Mouse (Mus musculus): ENCODE measurements at regions not wholly inside any gene's neighbourhood (a gene's known extent, or its start where the extent isn't known, plus 50 kb on each side); places are given as distances from the start of the nearest gene placed in this dataset.

DNA sequence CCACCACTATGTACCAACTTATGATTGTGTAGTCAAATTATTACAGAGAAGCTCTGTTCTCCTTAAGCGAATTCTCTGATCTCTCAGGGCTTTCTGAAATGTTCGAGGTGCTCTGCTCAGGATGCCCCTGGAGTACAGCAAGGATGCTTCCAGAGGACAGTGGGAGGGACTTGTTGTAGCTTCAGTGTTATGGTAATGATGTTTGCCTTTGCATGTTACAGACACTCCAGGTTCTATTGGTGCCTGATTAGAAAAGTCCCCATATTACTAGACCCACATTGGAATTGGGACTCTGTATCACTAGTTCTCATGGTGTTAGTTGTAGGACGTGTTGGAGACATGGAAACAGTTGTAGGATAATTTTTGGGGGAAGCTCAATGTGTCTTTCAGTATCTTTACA, 96.0 kb downstream of the Epdr1 start:
- no peaks in the 10 kb centered on the region for H3K4me1 ChIP-seq (replicated peaks)
- H3K27ac ChIP-seq: no peak overlapping the region
- no peaks in the 10 kb centered on the region for H3K36me3 ChIP-seq
- H3K4me3 ChIP-seq (replicated peaks): no peak overlapping the region
- WGBS (ENCODE audit: insufficient replicate concordance): 62% methylated on average over 3 of the region's 3 CpGs
- DNase-seq (no peak), ATAC-seq (ENCODE audit: low read depth) (no peak)
- no peak overlapping the region for H3K4me2 ChIP-seq
- no peaks in the 10 kb centered on the region for H3K27me3 ChIP-seq
- no peaks in the 10 kb centered on the region for H3K9me3 ChIP-seq (replicated peaks)
- H3K9ac ChIP-seq: no peak overlapping the region

DNA sequence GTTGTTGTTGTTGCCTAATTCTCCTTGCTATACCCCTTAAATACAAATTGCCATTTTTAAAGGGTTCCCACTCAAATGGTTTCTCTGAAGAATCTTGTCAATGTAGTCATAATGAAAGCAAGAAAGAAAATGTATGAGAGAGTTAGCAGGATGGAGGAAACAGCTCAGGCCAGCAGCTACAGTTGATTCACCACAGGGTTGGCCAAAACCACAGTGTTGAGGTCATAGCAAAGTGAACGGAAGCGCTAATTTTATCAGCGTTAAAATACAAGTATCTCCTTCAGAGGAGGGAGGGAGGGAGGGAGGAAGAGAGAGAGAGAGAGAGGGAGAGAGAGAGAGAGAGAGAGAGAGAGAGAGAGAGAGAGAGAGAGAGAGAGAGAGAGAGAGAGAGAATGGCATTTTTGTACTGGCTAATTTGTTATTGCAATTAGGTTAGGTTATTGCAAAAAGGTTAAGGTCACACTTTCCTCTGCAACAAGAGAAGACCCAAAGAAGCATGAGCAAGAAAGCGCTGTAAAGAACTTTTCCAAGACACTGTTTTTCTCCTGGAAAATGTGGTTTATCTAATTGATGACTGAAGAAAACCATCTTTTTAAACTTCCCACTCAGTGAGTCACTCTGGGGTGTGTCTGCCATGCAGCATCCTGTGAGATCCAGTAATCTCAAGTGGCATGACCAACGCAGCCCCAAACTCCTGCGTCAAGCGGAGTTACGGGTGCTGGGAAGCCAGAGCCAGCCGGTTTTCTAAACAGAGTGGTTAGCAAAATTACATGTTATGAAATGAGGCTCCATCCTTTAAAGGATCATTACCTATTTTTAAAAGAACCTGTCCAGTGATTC, 101.6 kb downstream of the Epdr1 start:
- no peaks in the 10 kb centered on the region for H3K36me3 ChIP-seq
- WGBS (ENCODE audit: insufficient replicate concordance): 36% methylated on average over 9 of the region's 9 CpGs
- H3K27ac ChIP-seq: no peak overlapping the region
- ATAC-seq (ENCODE audit: low read depth): no peak
- no peak for DNase-seq
- no peaks in the 10 kb centered on the region for H3K9me3 ChIP-seq (replicated peaks)
- no peak overlapping the region for H3K9ac ChIP-seq
- no peaks in the 10 kb centered on the region for H3K27me3 ChIP-seq
- H3K4me1 ChIP-seq (replicated peaks): peaks cover 16% of the 10 kb centered on the region
- no peak overlapping the region for H3K4me3 ChIP-seq (replicated peaks)
- no peak overlapping the region for H3K4me2 ChIP-seq

DNA sequence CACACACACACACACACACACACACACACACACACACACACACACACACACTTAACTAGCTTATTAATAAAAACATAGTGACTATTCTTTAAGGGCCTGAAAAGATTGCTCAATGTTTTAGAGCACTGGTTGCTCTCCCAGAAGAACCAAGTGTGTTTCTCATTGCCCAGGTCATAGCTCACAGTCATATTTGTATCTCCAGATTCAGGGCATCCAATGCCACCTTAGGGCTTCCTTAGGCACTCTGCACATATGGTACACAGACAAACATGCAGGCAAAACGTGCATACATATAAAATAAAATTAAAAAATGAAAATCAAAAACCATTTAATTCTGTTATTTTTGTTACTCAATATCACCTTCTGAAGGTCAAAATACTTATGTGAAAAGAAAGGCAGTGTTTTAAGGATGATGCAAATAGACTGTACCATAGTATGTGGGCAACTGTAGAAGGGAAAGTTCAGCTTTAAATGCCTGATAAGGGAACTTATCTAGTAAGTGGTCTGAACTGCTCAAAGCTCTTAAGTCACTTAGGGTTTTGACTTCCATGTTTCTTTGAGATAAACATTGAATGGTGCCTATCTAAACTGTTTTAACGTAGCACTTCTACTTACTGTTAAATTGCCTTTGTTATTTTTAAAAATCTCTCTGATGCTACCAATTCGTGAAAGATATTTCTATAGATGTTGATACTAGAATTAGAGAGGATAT, 104.7 kb downstream of the Epdr1 start:
- peak; percentile 92 for ATAC-seq (ENCODE audit: low read depth)
- no peak overlapping the region for H3K9ac ChIP-seq
- peak overlapping the region; percentile 15; the same call in 1 of the 2 replicates for H3K27ac ChIP-seq
- no peak overlapping the region for H3K4me3 ChIP-seq (replicated peaks)
- no peak for DNase-seq
- H3K4me1 ChIP-seq (replicated peaks): peaks cover 16% of the 10 kb centered on the region
- no peaks in the 10 kb centered on the region for H3K27me3 ChIP-seq
- H3K9me3 ChIP-seq (replicated peaks): no peaks in the 10 kb centered on the region
- 22% methylated on average over 3 of the region's 3 CpGs for WGBS (ENCODE audit: insufficient replicate concordance)
- no peaks in the 10 kb centered on the region for H3K36me3 ChIP-seq
- no peak overlapping the region for H3K4me2 ChIP-seq

DNA sequence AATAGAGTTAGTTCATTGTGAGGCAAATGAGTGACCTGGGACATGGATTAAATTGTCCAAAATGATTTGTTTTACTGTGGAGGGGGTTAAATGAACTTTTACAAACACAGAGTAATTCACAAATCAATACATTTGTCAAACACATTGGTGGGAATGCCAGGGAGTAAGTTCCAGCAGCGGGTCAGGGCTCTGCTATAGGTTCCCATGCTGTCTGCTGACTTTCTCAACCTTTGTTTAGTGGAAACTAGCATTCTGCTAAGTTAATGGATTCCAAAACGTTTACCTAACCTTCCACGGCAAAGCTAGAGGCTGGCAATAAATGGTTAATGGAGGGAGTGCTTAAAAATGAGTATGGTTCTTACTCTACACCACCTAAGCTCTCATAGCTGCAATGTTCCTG, 110.9 kb upstream of the Stard3nl start:
- ATAC-seq (ENCODE audit: low read depth) (no peak), DNase-seq (no peak)
- Histone ChIP-seq H3K27me3 (no peaks in the 10 kb centered on the region), H3K4me3 (replicated peaks) (no peak overlapping the region), H3K4me2 (no peak overlapping the region), H3K9me3 (replicated peaks) (no peaks in the 10 kb centered on the region), H3K9ac (no peak overlapping the region), H3K36me3 (no peaks in the 10 kb centered on the region), H3K4me1 (replicated peaks) (no peaks in the 10 kb centered on the region), H3K27ac (no peak overlapping the region)
- 35% methylated on average over 3 of the region's 3 CpGs for WGBS (ENCODE audit: insufficient replicate concordance)

DNA sequence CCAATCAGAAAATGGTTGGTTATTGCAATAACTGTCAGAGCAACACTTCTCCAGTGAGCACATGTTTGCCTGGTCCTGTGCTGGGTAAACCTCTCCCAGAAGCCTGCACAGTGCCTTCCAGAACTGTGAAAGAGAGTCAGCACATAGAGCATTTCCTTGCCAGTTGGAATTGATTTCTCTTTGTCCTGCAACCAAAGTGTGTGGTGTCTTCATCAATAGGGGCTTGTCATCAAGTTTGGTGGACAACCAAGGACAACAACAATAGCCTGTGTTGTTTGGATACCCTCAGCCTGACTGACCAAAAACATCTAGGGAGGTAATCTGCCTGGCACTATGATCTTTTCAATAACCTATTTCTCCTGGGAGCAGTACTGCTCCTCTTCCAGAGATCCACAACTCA, 108.6 kb upstream of the Stard3nl start:
- Histone ChIP-seq H3K27ac (no peak overlapping the region), H3K4me2 (no peak overlapping the region), H3K36me3 (no peaks in the 10 kb centered on the region), H3K9me3 (replicated peaks) (no peaks in the 10 kb centered on the region), H3K4me3 (replicated peaks) (no peak overlapping the region), H3K9ac (no peak overlapping the region), H3K4me1 (replicated peaks) (no peaks in the 10 kb centered on the region), H3K27me3 (no peaks in the 10 kb centered on the region)
- ATAC-seq (ENCODE audit: low read depth) (no peak), DNase-seq (no peak)

DNA sequence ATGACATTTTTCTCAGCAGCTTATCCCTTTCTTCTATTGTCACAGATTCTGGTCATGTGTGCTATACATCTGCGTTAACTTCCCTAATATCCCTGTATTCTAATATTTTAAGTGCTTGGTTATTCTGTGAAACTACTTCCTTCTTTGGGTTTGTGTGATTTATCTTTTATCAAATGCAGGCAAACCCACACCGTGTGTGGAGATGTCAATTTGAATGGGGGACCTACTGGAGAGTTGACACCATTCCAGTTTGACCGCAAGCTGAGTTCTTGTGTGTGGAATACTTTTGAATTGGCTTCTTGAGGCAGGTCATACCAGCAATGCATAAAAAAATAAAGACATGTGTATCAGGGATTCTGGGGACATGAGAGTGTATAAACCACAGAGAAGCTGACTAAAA, 86.6 kb upstream of the Stard3nl start:
- no peak overlapping the region for H3K27ac ChIP-seq
- no peak overlapping the region for H3K9ac ChIP-seq
- no peaks in the 10 kb centered on the region for H3K36me3 ChIP-seq
- H3K4me3 ChIP-seq (replicated peaks): no peak overlapping the region
- H3K27me3 ChIP-seq: no peaks in the 10 kb centered on the region
- no peak overlapping the region for H3K4me2 ChIP-seq
- ATAC-seq (ENCODE audit: low read depth) (no peak), DNase-seq (no peak)
- WGBS (ENCODE audit: insufficient replicate concordance): 53% methylated on average over 3 of the region's 3 CpGs
- H3K4me1 ChIP-seq (replicated peaks): no peaks in the 10 kb centered on the region
- H3K9me3 ChIP-seq (replicated peaks): no peaks in the 10 kb centered on the region

DNA sequence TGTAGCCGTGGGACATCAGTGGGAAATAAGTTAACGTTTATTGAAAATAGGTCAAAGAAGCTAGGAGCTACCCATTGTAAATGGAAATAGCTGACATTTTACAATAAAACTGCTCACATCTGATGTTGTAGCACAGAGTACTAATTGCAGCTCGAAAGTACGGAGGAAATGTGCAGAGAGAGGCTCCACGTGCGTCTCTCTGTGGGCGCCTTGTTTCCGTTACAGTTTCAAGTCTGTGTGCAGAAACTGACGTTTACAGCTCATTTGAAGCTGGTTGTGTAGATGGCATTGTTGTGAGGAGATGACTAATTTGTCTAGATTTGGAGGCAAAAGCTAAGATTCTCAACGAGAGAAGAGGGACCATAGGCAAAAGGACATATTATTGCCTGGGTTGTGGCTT, 78.4 kb upstream of the Stard3nl start:
- Histone ChIP-seq H3K4me3 (replicated peaks) (no peak overlapping the region), H3K36me3 (no peaks in the 10 kb centered on the region), H3K9ac (no peak overlapping the region), H3K27ac (no peak overlapping the region), H3K27me3 (no peaks in the 10 kb centered on the region), H3K4me1 (replicated peaks) (no peaks in the 10 kb centered on the region), H3K4me2 (no peak overlapping the region), H3K9me3 (replicated peaks) (no peaks in the 10 kb centered on the region)
- DNase-seq: no peak
- no peak for ATAC-seq (ENCODE audit: low read depth)
- WGBS (ENCODE audit: insufficient replicate concordance): 72% methylated on average over 10 of the region's 10 CpGs

DNA sequence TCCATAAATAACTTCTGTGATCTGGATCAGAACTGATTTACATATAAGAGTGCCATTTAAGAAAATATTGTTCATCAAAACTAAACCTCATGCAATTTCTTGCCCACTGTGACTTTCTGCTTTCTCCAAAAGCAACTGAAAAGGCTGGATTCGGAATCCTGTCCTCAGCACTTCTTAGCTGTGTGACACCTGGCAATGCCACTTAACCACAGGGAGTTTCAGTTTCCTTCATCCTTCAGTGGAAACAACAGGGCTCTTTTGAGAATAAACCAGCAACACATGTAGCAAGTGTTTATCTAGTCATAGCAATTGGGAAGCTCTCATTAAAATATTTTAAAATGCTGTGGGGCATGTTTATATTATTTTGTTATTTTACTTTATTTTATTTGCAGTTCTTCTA, 75.1 kb upstream of the Stard3nl start:
- no peaks in the 10 kb centered on the region for H3K9me3 ChIP-seq (replicated peaks)
- no peaks in the 10 kb centered on the region for H3K4me1 ChIP-seq (replicated peaks)
- ATAC-seq (ENCODE audit: low read depth) (no peak), DNase-seq (no peak)
- no peak overlapping the region for H3K9ac ChIP-seq
- no peaks in the 10 kb centered on the region for H3K36me3 ChIP-seq
- H3K4me3 ChIP-seq (replicated peaks): no peak overlapping the region
- WGBS (ENCODE audit: insufficient replicate concordance): 67% methylated on average over 1 of the region's 1 CpGs
- no peak overlapping the region for H3K4me2 ChIP-seq
- H3K27me3 ChIP-seq: no peaks in the 10 kb centered on the region
- no peak overlapping the region for H3K27ac ChIP-seq

DNA sequence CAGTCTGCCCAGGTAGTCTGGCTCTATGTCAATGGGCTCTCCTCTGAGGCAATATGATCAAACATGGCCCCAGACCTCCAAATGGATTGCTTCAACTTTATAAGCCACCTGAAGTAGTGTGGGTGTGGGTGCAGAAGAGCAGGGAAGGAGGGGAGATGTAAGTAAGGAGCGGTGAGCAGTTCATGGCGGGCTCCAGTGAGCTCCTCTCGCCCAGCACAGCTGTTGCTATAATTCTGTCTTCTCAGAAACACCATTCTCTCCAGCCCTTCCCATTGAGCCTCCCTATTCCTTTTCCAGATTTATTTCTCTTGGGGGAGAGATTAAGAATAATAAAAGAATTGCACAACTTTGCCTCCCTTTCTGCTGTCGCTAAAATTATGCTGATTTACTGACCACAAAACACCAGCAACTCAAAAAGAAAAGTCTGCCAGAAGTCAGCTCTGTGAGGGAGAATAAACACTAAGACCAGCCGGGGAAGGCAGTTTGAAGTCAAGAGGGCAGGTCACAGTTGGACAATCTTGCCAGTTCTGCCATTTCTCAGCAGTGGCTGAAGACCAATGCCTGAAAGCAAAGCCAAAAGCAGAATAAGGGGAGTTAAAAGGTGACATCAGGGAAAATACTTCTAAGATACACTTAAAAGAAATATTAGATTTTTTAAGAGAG, 71.3 kb upstream of the Stard3nl start:
- Histone ChIP-seq H3K4me1 (replicated peaks) (no peaks in the 10 kb centered on the region), H3K36me3 (no peaks in the 10 kb centered on the region), H3K9me3 (replicated peaks) (no peaks in the 10 kb centered on the region), H3K4me3 (replicated peaks) (no peak overlapping the region), H3K27me3 (no peaks in the 10 kb centered on the region), H3K9ac (no peak overlapping the region), H3K4me2 (no peak overlapping the region), H3K27ac (no peak overlapping the region)
- 65% methylated on average over 5 of the region's 5 CpGs for WGBS (ENCODE audit: insufficient replicate concordance)
- ATAC-seq (ENCODE audit: low read depth) (no peak), DNase-seq (no peak)

DNA sequence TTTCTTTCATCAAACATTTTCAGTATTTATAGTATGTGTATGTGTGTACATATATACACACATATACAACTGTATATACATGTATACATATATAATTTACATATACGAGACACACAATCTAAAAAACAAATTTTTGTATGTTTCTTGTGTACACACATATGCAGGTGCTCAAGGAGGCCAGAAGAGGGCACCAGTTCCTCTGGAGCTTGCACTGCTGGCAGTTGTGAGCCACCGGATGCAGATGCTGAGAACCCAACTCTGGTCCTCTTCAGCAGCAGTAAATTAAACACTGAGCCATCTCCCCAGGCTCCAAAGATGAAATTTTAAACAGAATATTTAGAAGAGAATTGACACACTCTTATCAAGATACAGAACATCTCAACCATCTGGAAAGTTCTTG, 67.4 kb upstream of the Stard3nl start:
- Histone ChIP-seq H3K4me3 (replicated peaks) (no peak overlapping the region), H3K27me3 (no peaks in the 10 kb centered on the region), H3K36me3 (no peaks in the 10 kb centered on the region), H3K27ac (no peak overlapping the region), H3K9ac (no peak overlapping the region), H3K9me3 (replicated peaks) (no peaks in the 10 kb centered on the region), H3K4me1 (replicated peaks) (no peaks in the 10 kb centered on the region), H3K4me2 (no peak overlapping the region)
- ATAC-seq (ENCODE audit: low read depth): no peak
- DNase-seq: no peak
- WGBS (ENCODE audit: insufficient replicate concordance): 74% methylated on average over 2 of the region's 2 CpGs

DNA sequence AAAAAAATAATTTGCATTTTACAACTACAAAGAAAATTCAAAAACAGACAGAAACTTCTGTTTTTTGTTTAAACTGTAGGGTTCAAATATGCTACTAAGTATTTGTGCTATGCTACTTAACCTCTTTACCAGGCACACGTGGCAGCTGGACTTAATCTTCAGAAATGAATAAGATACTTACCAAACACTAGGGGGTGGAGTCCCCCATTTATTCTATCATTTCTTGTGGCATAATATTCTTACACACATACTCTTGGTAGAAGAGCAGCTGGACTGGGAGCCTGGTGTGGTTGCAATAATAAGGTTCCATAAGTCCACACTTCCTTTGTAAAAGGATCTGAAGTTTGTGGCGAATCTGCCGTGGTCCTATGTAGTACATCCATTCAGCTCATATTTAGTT, 53.8 kb upstream of the Stard3nl start:
- H3K4me2 ChIP-seq: no peak overlapping the region
- DNase-seq (no peak), ATAC-seq (ENCODE audit: low read depth) (no peak)
- no peaks in the 10 kb centered on the region for H3K9me3 ChIP-seq (replicated peaks)
- no peak overlapping the region for H3K27ac ChIP-seq
- H3K4me1 ChIP-seq (replicated peaks): no peaks in the 10 kb centered on the region
- no peaks in the 10 kb centered on the region for H3K36me3 ChIP-seq
- H3K27me3 ChIP-seq: no peaks in the 10 kb centered on the region
- no peak overlapping the region for H3K9ac ChIP-seq
- 62% methylated on average over 3 of the region's 3 CpGs for WGBS (ENCODE audit: insufficient replicate concordance)
- no peak overlapping the region for H3K4me3 ChIP-seq (replicated peaks)

All from liver, embryonic 13.5 days (tissue).